Mouse (Mus musculus) hindbrain, embryonic 10.5 days (tissue): ENCODE data around the gene Dus1l. TPM values are rescaled to one million over a fixed set of nuclear protein-coding genes. Genes with fewer than 3 reads are reported as not detected.

Source experiments
- DNase-seq: peaks from one replicate; pipeline ENCODE4 v3.0.0-alpha.2; 2017; ENCODE audit warnings: low spot score
- H3K27ac ChIP-seq: fragments of 300-500 bp; sonication (generic); 2 replicates; pipeline ENCODE4 v1.5.1; 2016; ENCODE audit warnings: mild to moderate bottlenecking, moderate library complexity
- H3K27me3 ChIP-seq: fragments of 300-500 bp; sonication (generic); 2 replicates; pipeline ENCODE4 v1.6.1; 2016; ENCODE audit warnings: mild to moderate bottlenecking; ENCODE audit not compliant: poor library complexity, insufficient read depth, severe bottlenecking
- H3K36me3 ChIP-seq: fragments of 300-500 bp; sonication (generic); 2 replicates; pipeline ENCODE4 v1.6.1; 2016; ENCODE audit warnings: mild to moderate bottlenecking, moderate library complexity
- H3K4me1 ChIP-seq: fragments of 300-500 bp; sonication (generic); replicated peaks from 2 replicates; pipeline ENCODE4 v1.6.1; 2016; ENCODE audit warnings: mild to moderate bottlenecking
- H3K4me3 ChIP-seq: fragments of 300-500 bp; sonication (generic); 2 replicates; pipeline ENCODE4 v1.5.1; 2016; ENCODE audit warnings: mild to moderate bottlenecking, moderate library complexity
- H3K9me3 ChIP-seq: fragments of 300-500 bp; sonication (generic); 2 replicates; pipeline ENCODE4 v1.6.1; 2016; ENCODE audit warnings: mild to moderate bottlenecking, moderate library complexity
- WGBS: fragments of 180-500 bp; shearing (Covaris S2); methylation state at CpG from one replicate; pipeline ENCODE4 v1.1.7; 2016; 5-methylcytosine and 5-hydroxymethylcytosine counted together
- polyA plus RNA-seq: library from polyadenylated mRNA; unstranded; fragments of >200 nt; fragmentation: Nextera tagmentation; extraction: Ambion mirVana; gene quantifications from 2 replicates; pipeline ENCODE4 v1.2.1, GENCODE M21; 2016

Gene Dus1l
- polyA plus RNA-seq, 1 experiment from 2014 or later: 95.4 TPM

DNA sequence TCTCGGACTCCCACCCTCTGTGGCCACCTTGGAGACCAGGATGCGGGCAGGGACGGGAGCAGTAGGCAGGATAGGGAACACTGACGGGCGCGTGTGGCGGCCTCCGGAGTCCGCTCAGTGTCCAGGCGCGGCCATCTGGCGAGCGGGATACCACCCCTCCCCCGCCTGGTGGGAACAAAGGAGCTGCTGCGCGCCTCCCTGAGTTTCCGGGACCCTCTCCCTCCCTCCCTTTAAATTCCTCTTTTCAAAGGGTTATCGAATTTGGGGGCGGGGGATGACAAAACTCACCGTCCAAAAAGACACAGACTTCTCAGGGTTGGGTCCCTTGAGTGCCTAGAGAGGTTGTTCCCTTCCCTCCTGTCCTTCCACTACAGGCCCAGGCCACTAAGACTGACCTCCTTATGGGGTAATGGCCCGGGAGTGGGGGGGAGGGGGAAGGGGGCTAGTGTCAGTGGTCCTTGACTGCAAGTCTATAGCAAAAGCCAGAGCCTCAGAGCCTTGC, 28.6 kb upstream of the Dus1l start:
- Histone ChIP-seq H3K9me3 (no peaks in the 10 kb centered on the region), H3K27ac (peak overlapping the region; percentile 100), H3K4me3 (peak overlapping the region; percentile 92), H3K4me1 (peaks cover 84% of the 10 kb centered on the region), H3K36me3 (peaks cover 34% of the 10 kb centered on the region), H3K27me3 (no peaks in the 10 kb centered on the region)
- under 1% methylated on average over 21 of the region's 21 CpGs for WGBS
- DNase-seq: no peak

DNA sequence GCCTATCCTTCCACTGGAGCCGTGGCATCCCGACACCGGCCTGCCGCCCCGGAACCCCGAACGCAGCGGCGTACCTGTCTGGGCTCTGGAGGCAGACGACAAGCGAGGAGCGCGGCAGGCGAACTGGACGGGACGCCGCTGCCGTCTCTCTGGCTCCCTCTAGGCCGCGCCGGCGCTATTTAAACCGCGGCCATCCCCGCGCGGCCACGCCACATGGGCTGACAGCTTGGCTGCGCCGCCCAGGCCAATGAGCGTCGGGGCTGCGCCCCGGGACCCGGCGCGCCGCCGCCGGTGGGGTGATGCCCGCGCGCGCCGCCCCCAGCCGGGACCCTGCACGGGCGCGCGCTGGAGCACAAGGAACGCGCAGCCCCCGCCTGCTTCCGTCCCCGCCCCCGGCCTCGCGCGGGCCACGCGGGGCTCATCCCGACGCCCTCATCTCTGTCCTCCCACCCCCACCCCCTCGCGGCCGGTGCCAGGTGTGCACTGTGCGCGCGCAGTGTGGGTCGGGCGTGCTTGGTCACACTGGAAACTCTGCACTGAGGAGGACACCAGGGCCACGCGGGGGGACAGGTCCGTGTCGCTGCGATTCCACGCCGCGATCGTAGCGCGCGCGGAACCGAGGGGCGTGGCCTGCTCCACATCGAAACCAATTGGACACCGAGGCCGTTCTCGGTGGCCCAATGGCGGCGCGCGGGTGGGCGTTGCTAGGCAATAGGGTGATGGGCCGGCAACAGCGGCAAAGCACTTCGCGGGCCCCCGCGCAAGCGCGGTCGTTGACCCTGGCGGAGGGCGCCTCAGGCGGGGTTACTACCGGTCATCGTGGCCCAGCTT, 28.0 kb upstream of the Dus1l start, which contains the start of gene Fasn:
TSS of gene Fasn (minus strand) at position 592 of the 831 bp plus-strand sequence.
- Histone ChIP-seq H3K27me3 (no peaks in the 10 kb centered on the region), H3K4me3 (peak within 1 kb of the TSS; percentile 92), H3K27ac (peak within 1 kb of the TSS; percentile 100), H3K36me3 (peaks cover 41% of the 10 kb centered on the region), H3K9me3 (no peaks in the 10 kb centered on the region), H3K4me1 (peaks cover 78% of the 10 kb centered on the region)
- DNase-seq: peak; percentile 99
- under 1% methylated on average over 108 of the region's 109 CpGs for WGBS

DNA sequence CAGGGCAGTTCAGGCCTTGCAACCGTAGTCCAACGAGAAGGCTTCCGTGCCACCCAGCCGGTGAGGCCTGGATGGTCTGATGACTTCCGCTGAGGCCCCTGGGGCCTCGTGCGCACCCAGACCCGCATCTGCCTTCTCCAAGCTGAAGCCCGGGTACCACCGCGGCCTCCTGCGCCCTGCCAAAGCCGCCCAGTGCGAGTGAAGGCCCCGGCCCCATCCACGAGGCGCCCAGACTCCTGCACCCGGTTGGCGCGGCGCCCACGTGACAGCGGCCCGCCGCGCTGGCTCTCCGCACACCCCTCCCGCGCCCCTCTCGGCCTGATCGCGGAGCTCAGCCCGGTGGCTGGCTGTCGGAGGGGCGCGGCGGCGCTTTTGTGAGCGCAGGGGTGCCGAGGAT, 27.3 kb upstream of the Dus1l start:
- H3K4me1 ChIP-seq: peaks cover 75% of the 10 kb centered on the region
- peak overlapping the region; percentile 92 for H3K4me3 ChIP-seq
- DNase-seq: no peak
- H3K9me3 ChIP-seq: no peaks in the 10 kb centered on the region
- H3K36me3 ChIP-seq: peaks cover 47% of the 10 kb centered on the region
- H3K27me3 ChIP-seq: no peaks in the 10 kb centered on the region
- H3K27ac ChIP-seq: peak overlapping the region; percentile 100
- WGBS: under 1% methylated on average over 40 of the region's 40 CpGs

DNA sequence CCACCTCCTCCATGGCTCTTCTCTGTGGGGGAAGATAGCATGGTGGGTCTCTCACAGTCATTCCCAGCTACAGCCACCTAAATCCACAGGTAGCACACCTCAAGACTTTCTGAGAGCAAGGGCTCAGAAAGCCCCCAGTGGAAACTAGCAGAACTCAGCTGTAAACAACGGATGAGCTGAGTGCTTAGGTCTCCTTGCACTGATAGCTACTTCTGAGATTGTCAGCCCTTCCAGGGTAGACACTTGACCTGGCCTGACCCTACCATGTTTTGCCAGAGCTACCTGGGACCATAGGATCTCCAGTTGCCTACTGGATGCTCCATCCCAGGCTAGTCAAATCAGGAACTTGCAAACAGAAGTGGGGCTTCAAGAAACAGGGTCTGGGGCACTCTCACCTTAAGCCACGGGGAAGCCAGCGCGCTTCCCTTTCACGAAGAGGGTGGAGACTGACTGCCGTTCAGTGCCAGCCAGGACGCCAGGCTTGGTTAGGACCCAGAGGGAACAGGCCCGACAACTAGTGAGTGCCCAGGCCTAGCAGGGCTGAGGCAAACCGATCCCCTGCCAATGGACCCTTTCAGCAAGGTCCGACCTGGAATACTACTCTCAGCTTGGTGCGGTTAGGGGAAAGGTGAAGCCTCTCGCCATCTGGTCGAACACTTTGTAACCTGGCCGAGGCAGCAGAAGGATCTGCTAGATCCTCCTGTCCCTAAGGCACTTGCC, 26.8 kb upstream of the Dus1l start:
- Histone ChIP-seq H3K4me1 (peaks cover 72% of the 10 kb centered on the region), H3K36me3 (peaks cover 52% of the 10 kb centered on the region), H3K27me3 (no peaks in the 10 kb centered on the region), H3K4me3 (peak overlapping the region; percentile 92), H3K9me3 (no peaks in the 10 kb centered on the region), H3K27ac (peak overlapping the region; percentile 100)
- WGBS: 2% methylated on average over 14 of the region's 14 CpGs
- DNase-seq: no peak

DNA sequence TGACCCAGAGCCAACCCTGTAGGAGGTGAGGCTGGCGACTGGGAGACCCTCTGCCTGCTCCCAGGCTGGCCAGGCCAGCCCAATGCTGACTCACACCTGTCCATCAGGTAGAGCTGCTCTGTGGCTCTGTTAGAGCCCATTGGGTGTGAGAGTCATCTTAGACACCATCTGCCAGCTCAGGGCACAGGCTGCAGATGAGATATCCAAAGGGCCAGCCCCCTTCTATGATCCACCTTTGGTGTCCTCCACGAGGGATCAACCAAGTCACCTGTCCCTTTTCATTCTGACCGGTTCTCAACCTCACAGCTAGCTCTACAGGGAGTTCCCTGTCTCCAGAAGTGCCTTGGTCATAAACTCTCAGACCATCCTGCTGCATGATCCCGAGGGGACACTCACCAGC, 26.1 kb upstream of the Dus1l start:
- no peak for DNase-seq
- peaks cover 59% of the 10 kb centered on the region for H3K36me3 ChIP-seq
- peak overlapping the region; percentile 92 for H3K4me3 ChIP-seq
- H3K9me3 ChIP-seq: no peaks in the 10 kb centered on the region
- H3K4me1 ChIP-seq: peaks cover 67% of the 10 kb centered on the region
- H3K27me3 ChIP-seq: no peaks in the 10 kb centered on the region
- peak overlapping the region; percentile 100 for H3K27ac ChIP-seq
- WGBS: 68% methylated on average over 4 of the region's 4 CpGs

DNA sequence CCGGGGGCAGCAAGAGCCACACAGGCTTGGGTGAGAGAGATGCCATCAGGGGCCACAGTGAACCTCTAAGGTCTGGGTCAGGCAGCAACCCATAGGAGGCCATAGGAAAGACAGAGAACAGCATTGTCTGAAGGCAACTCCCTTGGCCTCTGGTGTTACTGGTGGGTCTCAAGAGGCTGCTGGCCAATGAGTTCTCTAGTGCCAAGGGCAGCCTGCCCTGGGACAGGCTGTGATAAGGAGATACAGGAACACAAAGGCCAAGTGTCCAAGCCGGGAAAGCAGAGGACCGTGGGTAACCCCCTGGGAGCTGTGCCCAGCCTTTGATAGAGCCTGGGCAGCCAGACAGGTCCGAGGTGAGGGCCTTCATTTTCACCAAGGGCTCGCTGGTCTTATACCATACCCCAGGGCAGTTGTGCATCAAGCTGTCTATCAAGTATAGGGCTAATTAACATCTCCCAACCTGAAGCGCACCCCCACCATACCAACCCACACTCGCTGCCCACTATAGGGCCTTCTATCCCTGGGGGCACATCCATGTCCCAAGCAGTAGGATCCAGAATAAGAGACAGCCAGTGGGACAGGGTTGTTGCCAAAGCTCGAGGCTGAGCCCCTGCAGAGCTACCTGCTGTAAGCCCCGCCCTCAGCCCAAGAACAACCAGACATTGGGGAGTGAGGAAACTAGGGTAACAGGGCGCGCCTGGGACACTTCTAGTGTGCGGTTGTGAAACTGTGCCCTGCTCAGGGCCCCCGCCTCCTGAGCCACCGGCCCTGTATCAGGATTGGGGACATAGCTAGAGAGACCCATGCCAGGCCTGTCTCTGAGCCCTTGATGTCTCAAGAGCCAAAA, 25.1 kb upstream of the Dus1l start:
- Histone ChIP-seq H3K36me3 (peaks cover 67% of the 10 kb centered on the region), H3K9me3 (no peaks in the 10 kb centered on the region), H3K27ac (0 out of 2 replicates have a peak overlapping the region, but pooled peaks have one; percentile 100), H3K4me3 (peak overlapping the region; percentile 92), H3K4me1 (peaks cover 56% of the 10 kb centered on the region), H3K27me3 (no peaks in the 10 kb centered on the region)
- WGBS: 86% methylated on average over 14 of the region's 14 CpGs
- no peak for DNase-seq

DNA sequence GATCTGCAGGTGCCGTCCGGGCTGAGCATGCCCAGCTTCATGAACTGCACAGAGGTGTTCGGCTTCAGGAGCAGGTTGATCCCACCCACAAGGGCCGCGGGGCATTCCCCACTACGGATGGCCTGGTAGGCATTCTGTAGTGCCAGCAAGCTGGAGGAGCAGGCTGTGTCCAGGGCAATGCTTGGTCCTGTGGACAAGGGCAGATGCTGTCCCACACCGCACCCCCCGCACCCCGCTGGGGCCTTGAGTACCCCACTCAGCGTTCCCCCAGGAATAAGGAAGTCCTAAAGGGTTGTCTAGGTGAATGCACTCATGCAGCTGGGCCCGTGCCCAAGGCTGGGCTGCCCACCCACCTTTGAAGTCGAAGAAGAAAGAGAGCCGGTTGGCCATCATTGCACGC, 24.3 kb upstream of the Dus1l start:
- Histone ChIP-seq H3K4me1 (peaks cover 49% of the 10 kb centered on the region), H3K27me3 (no peaks in the 10 kb centered on the region), H3K36me3 (peaks cover 74% of the 10 kb centered on the region), H3K27ac (no peak overlapping the region), H3K9me3 (no peaks in the 10 kb centered on the region), H3K4me3 (peak overlapping the region; percentile 92)
- 95% methylated on average over 14 of the region's 14 CpGs for WGBS
- DNase-seq: no peak

DNA sequence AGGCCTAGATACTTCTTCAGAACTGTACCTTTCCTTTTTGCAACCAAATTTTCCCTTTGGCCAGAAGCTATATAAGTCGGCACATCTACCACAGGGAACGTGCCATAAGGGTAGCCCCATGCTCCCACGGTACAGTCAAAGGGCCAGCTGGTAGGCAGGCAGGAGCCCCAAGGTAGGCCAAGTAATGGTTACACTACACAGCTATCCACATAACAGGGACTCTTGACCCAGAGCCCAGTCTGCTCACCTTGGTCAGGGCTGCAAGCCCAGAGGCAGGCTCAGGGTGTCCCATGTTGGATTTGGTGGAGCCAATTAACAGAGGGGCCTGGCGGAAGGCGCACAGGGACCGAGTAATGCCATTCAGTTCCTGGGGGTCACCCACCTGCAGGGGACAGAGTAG, 23.4 kb upstream of the Dus1l start:
- H3K4me3 ChIP-seq: no peak overlapping the region
- no peak overlapping the region for H3K27ac ChIP-seq
- H3K27me3 ChIP-seq: no peaks in the 10 kb centered on the region
- no peaks in the 10 kb centered on the region for H3K9me3 ChIP-seq
- no peak for DNase-seq
- 98% methylated on average over 6 of the region's 6 CpGs for WGBS
- H3K4me1 ChIP-seq: peaks cover 39% of the 10 kb centered on the region
- peaks cover 83% of the 10 kb centered on the region for H3K36me3 ChIP-seq

DNA sequence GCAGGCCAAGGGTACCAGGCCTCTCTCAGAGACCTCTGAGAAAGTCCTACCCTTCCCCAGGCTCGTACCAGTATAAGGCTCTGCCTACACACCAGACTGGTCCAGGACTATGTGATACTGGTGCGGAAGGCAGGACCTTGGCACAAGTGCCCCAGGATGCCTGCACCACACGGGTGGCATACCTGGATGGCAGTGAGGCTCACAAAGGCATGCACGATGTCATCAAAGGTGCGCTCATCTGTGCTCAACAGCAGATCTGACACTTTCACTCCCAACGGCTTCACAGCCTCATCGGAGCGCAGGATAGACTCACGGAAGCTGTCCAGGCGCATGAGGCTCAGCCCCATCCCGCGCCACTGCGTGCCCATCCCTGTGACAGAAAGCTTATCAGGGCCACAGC, 22.0 kb upstream of the Dus1l start:
- WGBS: 96% methylated on average over 13 of the region's 13 CpGs
- H3K27ac ChIP-seq: no peak overlapping the region
- H3K36me3 ChIP-seq: peaks cover 97% of the 10 kb centered on the region
- no peak overlapping the region for H3K4me3 ChIP-seq
- no peaks in the 10 kb centered on the region for H3K27me3 ChIP-seq
- DNase-seq: no peak
- peaks cover 29% of the 10 kb centered on the region for H3K4me1 ChIP-seq
- H3K9me3 ChIP-seq: no peaks in the 10 kb centered on the region

DNA sequence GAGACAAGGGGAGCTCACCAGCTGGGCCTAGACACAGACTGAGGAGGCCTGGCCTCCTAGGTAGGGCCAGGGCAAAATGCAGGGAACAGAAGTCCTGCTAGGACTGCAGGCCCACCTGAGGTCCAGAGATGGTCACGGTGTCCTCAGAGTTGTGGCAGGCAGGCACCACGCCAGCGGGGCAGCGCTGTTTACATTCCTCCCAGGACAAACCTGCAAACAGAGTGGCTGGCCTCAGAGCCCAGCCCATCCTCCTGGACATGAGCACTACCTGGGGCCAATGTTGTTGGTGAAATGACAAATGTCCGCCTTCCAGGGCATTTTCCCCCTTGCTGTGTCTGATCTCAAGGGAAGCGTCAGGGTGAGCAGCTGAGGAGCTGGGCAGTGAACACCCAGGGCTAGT, 21.2 kb upstream of the Dus1l start:
- H3K36me3 ChIP-seq: peaks cover 100% of the 10 kb centered on the region
- H3K27me3 ChIP-seq: no peaks in the 10 kb centered on the region
- DNase-seq: no peak
- H3K9me3 ChIP-seq: no peaks in the 10 kb centered on the region
- H3K4me3 ChIP-seq: no peak overlapping the region
- 93% methylated on average over 6 of the region's 6 CpGs for WGBS
- no peak overlapping the region for H3K27ac ChIP-seq
- H3K4me1 ChIP-seq: peaks cover 20% of the 10 kb centered on the region

DNA sequence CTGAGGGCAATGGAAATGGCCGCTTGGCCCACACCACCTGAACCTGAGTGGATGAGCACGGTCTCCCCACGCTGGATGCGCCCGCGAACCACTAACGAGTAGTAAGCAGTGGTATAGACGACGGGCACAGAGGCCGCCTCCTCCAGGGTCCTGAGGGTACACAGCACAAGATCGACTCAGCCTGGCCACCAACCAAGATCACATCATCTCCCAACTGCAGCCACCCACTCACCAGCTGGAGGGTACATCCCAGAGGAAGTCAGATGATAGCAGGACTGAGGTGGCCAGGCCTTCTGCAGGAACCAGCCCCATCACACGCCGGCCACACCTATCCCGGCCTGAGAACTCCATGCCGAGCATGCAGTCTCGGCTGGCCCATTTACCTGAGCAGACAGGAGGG, 15.9 kb upstream of the Dus1l start:
- DNase-seq: no peak
- H3K4me1 ChIP-seq: no peaks in the 10 kb centered on the region
- 95% methylated on average over 16 of the region's 16 CpGs for WGBS
- H3K27ac ChIP-seq: no peak overlapping the region
- H3K4me3 ChIP-seq: no peak overlapping the region
- H3K9me3 ChIP-seq: no peaks in the 10 kb centered on the region
- peaks cover 100% of the 10 kb centered on the region for H3K36me3 ChIP-seq
- no peaks in the 10 kb centered on the region for H3K27me3 ChIP-seq

DNA sequence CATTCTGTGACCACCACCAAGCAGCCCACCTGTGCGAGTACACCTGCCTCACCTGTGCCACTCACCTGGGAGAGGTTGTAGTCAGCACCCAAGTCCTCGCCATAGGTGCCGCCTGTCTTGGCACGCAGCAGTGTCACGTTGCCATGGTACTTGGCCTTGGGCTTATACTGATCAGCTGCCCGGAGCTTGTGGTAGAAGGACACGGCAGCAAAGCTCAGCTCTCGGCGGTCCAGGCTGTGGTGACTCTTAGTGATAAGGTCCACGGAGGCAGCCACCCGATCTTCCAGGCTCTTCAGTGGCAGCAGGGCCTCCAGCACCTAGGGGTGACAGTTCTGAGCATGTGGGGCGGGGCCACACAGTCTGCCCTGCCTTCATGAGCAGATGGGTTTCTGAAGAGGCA, 11.8 kb upstream of the Dus1l start:
- 93% methylated on average over 12 of the region's 12 CpGs for WGBS
- Histone ChIP-seq H3K27ac (no peak overlapping the region), H3K4me1 (no peaks in the 10 kb centered on the region), H3K9me3 (no peaks in the 10 kb centered on the region), H3K36me3 (peaks cover 83% of the 10 kb centered on the region), H3K27me3 (no peaks in the 10 kb centered on the region), H3K4me3 (no peak overlapping the region)
- DNase-seq: no peak
